Mouse (Mus musculus) CD4-positive, CD25-positive, alpha-beta regulatory T cell, adult 2 months (primary cell): ENCODE results near the gene Fndc3b.
"Not testable (repeated sequence)": the region's sequence is repeated elsewhere in the genome, so short reads cannot be mapped to it uniquely, and the experiment has no call there.

Source experiments
- DNase-seq: peaks from one replicate; pipeline ENCODE4 v3.0.0-alpha.2; 2012; ENCODE audit warnings: low read depth, low spot score

The Fndc3b gene

GRCm38 (mm10) chr3:27506886-27507285 lies 204.2 kb downstream of the Fndc3b start:
- DNase-seq: no peak

DNA sequence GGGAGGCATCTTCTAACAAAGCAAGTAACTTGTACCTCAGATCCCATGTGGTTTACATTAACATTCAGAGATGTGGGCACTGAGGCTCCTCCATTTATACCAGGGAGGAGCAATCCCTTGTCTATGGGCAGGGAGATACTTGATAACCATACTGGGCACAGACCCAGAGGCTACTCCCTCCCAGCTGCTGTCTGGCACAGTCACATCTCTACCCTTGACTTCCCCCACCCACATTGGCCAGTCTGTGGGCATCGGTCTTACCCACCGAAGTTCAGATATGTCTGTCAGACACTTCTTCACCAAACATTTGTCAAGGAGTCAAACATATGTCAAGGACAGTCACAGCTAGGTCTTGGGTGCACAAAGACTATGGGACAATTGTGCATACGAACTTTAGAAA lies 205.5 kb downstream of the Fndc3b start:
- no peak for DNase-seq

DNA sequence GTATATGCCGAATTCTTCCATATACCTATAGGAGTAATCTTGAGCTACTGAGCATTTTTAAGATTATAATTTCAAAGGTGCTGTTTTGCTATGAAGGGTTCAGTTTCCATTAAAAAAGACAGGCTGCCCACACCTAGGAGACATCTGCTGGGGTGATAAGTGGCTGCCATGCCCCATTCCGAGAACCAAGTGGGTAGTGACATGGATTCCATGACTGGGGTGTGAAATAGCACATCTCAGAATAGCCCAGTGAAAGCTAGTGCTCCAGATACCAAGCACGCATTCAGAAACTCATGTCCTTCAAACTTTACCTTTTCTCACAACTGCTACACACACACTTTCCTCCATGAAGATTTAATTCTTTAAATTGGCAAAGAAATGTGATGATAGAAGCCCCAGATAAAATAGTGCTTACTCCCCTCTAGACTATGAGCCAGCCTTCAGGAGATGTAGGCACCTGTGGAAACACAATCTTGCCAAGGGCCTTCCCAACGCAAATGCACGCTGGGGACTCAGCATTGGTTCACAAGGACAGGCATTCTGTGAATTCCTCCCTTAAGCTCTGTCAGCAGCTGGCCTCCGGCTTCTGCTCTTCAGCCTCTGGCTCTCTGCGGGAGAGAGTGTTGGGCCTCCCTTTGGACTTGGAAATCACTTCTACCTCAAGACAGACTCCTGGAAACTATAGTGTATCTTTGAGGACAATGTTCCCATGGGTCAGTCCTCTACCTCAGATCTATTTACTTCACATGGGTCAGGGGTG lies 207.6 kb downstream of the Fndc3b start:
- DNase-seq: no peak

GRCm38 (mm10) chr3:27495296-27496073 lies 215.6 kb downstream of the Fndc3b start:
- no peak for DNase-seq

DNA sequence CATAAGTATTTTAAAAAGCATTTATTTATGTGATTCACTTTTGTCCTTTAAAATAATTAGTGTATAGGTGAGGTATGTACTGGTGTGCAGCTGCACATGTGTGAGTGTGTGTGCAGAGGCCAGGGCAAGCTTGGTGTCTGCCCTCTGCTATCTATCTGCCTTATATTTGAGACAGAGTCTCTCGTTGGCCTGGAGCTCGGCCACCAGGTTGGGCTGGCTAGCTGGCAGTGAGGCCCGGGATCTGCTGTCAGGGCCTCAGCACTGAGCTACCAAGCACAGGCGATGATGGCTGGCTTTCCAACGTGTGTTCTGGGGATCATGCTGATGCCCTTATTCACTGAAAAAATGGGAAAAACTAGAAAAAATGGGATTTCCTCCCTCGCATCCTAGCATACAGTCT lies 216.4 kb downstream of the Fndc3b start:
- DNase-seq: no peak

DNA sequence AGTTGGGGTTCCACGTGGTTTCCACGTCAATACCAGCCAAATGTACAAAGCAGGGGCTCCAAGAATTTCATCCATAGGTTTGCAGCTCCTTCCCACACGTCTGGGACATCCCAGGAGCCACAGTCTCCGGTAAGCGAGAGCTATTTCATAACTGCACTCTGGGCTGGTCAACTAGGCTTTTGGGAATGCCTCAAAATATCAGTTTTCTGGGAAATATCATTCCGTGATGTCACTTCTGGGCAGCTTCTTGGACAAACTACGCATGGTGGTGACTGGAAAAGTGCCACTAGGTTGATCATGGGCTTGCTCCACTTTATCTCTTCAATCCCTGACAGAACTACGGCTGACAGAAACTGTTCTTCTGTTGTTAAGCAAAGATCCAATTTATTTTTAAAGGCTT lies 217.0 kb downstream of the Fndc3b start:
- no peak for DNase-seq

DNA sequence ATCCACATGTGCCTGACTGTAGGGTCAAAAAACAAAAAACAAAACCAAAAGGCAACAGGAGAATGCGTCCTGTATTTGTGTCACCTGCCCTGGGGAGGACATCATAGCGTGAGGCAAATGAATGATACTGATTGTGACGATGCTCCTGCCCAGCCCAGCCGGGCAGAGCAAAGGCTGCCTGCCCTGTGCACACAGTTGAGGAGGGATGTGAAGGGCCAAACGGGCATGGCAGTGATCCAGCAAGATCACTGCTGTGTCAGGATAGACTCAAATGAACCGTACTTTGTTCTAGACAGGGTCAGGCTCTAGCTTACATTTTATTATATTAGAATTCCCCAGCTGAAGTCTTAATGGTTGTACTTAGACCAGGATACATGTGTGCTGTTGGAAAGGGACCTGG lies 219.3 kb downstream of the Fndc3b start:
- DNase-seq: no peak

DNA sequence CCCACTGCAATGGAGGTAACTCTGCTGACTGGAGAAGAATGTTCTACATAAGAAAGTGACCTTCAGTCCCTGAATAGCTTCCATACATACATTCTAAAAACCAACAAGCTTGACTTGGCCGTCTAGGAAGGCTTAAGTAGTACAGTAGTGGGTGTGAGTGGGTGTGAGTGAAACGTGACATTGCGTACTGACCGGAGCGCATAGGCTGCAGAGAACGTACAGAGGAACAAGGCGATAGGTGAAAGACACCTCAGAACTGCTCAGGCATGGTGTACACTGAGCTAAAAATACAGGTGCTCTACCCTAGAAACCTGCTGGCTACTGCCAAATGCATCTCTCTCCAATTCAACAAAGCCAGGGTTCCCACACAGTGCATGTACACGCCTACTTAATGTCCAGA lies 219.7 kb downstream of the Fndc3b start:
- DNase-seq: no peak

DNA sequence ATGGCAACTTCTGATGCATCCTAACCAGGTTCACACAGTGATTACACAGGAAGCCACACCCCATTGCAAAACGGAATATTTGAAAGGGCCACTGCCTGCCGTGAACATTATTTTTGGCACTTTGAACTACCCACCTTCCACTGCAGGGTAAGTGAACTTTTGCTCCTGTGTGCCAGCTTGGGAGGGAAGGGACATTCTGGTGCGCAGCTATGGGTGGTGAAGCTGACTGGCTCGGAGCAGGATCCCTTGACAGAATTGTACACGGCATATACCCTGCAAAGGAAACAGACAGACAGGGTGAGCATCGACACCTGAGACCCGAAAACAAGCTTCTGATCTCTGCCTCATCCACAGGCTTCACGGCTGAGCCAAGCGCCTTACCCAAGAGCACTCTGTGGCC lies 220.2 kb downstream of the Fndc3b start:
- no peak for DNase-seq

- no peak for DNase-seq
Observed at GRCm38 (mm10) chr3:27489550-27489949, 221.6 kb downstream of the Fndc3b start.

GRCm38 (mm10) chr3:27485141-27485540 lies 226.0 kb downstream of the Fndc3b start:
- DNase-seq: no peak

GRCm38 (mm10) chr3:27484698-27485097 lies 226.4 kb downstream of the Fndc3b start:
- no peak for DNase-seq

DNA sequence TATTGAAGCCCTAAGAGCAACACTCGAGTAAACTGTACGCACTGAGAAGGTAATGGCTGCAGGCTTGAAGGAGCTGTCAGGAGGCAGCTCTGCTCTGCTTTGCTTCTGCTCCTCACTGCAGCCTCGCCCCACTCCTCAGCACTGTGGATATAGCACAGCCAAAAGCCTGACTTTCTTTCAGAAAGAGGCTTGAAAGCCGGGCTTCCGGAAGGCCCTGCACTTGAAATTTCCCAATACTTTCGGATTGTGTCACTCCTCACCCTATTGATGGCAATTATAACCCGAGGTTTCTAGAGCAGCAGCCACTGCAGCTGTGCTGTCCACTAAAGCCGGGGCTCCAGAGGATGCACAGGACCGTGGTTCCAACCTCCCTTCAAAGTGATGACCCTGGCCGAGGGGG lies 227.3 kb downstream of the Fndc3b start:
- DNase-seq: no peak

GRCm38 (mm10) chr3:27483321-27483720 lies 227.8 kb downstream of the Fndc3b start:
- DNase-seq: no peak

DNA sequence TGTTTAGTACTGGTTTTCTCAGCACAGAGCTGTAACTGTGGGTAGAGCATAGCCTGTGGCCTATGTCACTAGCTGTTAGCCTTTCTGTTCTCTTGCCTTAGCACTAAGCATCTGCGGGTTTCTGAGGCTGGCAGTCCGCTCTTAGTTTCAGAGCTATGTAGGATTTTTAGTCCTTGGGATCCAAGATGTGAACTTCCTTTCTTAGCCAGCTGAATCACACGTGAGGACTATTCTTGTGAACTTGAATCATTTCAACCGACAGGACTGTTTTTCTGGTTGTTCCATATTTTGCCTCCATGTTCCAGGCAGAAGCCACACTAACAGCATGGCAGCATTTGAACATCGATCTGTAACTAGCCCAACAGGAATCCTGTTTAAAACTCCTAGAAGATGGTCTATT lies 229.4 kb downstream of the Fndc3b start:
- DNase-seq: no peak

- no peak for DNase-seq
Observed at GRCm38 (mm10) chr3:27479378-27479777, 231.7 kb downstream of the Fndc3b start.

DNA sequence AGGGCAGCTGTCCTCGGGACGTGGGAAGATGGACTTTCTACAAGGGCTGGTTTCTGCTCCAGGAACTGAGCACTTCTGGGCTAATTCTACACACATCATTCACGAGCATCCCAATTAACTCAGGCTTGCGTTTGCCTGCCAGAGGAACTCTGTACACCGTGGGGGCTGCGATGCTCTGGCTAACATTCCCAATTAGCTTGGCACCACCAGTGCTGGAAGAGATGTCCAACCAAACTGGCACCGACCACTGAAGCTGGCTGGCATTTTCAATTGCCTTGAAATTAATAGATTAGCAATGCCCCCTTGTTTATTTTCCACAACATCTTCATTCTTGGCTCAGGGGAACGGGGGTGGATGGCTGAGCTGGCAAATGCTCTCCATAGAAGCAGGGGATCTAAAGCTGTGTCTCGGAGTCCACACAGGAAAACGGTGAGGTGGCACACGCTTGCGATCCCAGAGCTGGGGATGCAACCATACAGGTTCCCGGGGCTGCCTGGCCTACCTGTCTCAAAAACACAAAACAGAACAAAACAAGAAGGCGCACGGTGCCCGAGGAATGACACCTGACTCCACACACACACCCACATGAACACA lies 232.4 kb downstream of the Fndc3b start:
- DNase-seq: no peak

GRCm38 (mm10) chr3:27477749-27478148 lies 233.4 kb downstream of the Fndc3b start:
- DNase-seq: not testable (repeated sequence)

DNA sequence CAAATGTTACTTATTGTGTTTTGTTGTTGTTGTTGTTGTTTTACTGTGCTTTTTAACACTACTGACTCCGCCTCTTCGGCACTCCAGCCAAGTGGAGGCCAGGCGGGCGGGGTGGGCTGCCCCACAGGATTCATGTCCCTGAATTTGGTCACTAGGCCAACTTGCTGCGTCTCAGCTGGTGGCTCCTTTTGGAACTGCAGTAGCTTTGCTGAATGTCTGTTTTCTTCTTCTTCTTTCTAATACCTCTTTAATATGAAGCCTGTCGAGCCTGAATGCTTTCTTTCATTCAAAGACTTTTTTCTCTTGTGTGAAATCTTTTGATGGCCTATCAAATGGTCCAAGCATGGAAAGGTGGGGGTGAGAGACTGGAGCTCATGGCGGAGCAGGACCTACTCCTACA lies 235.2 kb downstream of the Fndc3b start:
- no peak for DNase-seq

GRCm38 (mm10) chr3:27473801-27474599 lies 237.1 kb downstream of the Fndc3b start:
- no peak for DNase-seq

- DNase-seq: peak; percentile 43
Observed at GRCm38 (mm10) chr3:27472846-27473245, 238.3 kb downstream of the Fndc3b start.

DNA sequence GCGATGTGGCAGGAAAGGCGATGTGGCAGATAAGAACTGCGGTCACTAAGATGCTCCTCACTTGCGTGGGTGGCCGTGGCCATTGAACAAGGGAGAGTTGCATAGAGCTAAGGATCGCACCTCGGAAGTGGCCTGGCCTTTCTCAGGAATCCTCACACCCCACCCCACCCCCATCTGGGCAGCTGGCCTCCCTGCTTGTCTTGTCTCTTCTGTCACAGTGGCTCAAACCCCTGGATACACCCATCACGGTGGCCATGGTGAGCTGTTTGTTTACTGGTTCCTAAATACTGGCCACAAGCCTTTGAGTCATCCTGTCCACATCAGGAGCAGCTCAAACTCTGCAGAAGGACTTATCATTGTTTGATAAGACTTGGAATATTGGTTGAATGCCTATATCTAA lies 240.3 kb downstream of the Fndc3b start:
- no peak for DNase-seq
